Mouse (Mus musculus) kidney, adult 2 months (tissue): Measurements from ENCODE around the gene Klf13.

ENCODE experiments used
- CTCF ChIP-seq: fragments of 200-500 bp; conservative IDR thresholded peaks from 2 replicates; pipeline ENCODE4 v1.5.1; 2011; ENCODE audit warnings: low read depth, mild to moderate bottlenecking, control low read depth, low read length, moderate library complexity, mixed read lengths; ENCODE audit not compliant: insufficient read depth, insufficient read length
- POLR2A ChIP-seq: fragments of 200-500 bp; IDR thresholded peaks from one replicate; pipeline ENCODE4 v1.6.1; 2011; ENCODE audit warnings: low read depth, low read length, control low read depth

DNA sequence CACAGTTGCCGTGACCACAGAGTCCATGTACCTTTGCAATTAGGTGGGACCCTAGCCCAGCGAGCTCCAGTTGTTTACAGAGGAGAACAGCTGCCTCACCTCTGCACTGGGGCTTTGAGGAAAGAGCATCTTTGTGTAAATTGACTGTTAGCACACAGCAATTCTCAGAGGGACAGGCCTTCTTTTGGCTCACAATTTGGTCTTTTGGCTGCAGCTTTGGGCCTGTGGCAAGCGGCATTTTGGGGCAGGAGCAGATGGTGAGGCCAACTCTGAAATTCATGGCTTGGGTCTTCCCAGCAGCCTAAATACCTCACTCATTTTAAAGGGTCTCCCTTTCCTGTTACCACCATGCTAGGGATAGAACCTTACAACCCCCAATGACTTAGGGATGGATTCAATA lies 10.5 kb upstream of the Klf13 start:
- TF ChIP-seq POLR2A, result no peak
- TF ChIP-seq CTCF, result no peak
